Mouse (Mus musculus) layer of hippocampus, adult 9-10 months (tissue): ENCODE measurements at regions not wholly inside any gene's neighbourhood (a gene's known extent, or its start where the extent isn't known, plus 50 kb on each side); places are given as distances from the start of the nearest gene placed in this dataset.

Source experiments
- DNase-seq: peaks from one replicate; pipeline ENCODE4 v3.0.0; 2022; ENCODE audit warnings: low spot score

GRCm38 (mm10) chr1:120759380-120759779 is 157.2 kb downstream of the En1 start:
- no peak for DNase-seq

DNA sequence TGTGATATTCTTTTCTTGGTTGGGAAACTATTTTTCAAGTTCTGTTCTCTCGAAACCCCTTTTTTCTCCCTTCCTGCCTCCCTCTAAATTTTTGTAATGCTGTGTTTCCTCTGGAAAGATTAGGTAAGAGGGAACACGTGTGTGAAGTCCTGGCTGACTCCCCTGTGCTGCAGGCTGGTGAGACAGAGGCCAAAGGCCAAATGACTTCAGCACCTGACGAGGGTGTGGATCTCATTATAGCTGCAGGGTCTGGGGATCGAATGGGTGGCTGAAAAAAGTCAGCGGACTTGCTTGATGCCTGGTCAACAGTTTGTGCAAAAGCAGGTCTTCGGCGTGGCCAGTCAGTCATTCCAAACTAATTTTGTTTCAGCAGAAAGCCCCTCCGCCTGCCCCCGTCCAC is 159.1 kb downstream of the En1 start:
- no peak for DNase-seq

GRCm38 (mm10) chr1:120762498-120762897 is 160.3 kb downstream of the En1 start:
- DNase-seq: no peak

DNA sequence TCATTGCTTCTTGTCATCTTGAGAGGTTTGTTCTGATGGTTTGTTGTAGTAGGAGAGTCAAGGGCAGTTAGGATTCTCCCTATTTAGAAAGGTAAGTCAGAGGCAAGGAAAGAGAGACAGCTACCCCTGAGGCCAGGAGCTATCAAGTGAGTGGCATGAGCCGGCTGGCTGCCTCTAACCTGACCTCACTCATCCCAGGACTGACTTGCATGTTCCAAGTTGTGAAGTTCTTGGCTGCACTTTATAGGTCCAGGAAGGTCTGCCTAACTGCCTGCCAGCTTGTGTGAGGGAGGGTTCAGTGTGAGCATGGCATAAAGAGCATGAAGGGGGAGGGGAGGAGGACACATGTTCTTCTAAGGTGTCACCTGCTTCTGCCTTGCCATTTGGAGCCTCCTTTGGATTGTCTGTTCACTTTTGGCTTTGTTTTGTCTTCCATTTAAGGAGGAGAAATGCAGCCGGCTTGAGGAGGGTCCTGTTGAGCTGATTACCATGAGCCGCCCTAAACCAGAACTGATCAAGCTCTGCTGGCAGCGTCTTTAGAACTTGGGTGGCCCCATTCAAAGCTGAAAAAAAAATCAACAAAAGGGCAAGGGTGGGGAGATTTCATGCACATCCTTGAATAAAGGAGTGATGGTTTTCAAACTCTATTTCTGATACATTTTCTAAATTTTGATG is 160.8 kb downstream of the En1 start:
- no peak for DNase-seq

GRCm38 (mm10) chr1:120767054-120767453 is 164.8 kb downstream of the En1 start:
- no peak for DNase-seq

GRCm38 (mm10) chr1:120771269-120771668 is 169.1 kb downstream of the En1 start:
- DNase-seq: no peak

GRCm38 (mm10) chr1:120776906-120777305 is 174.7 kb downstream of the En1 start:
- no peak for DNase-seq

GRCm38 (mm10) chr1:120777468-120777867 is 175.2 kb downstream of the En1 start:
- no peak for DNase-seq

GRCm38 (mm10) chr1:120795245-120795644 is 193.0 kb downstream of the En1 start:
- DNase-seq: no peak

DNA sequence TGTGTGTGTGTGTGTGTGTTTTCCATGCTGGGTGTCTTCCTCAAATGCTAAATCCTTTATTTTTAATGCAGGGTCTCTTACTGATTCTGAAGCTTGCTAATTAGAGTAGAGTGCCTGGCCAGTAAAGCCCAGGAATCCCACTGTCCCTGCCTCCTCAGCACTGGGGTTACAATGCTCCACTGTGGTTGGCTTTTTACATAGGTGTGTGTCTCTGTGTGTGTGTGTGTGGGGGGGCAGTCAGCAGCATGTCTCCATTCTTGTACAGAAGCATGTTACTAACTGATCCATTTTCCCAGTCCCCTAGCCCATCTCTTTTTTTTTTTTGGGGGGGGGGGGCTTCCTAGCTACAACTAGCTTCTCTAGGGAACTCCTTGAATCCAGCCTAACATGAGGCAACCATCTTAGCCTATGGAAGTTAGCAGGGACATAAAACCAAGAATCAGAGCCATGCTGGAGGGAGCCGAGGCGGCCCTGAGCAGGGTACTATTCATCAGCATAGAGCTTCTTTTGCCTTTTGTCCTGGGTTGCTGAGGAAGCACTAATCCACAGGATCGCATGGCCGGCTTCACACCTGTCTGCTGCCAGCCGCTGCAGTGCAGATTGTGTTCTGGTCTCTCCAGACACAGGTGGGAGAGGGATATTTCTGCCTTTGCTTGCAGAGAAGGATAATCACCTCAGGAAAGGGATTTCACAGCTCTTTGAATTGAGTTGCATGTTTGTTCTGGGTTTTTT is 199.2 kb downstream of the En1 start:
- DNase-seq: no peak

- DNase-seq: no peak
These were observed 199.8 kb downstream of the En1 start for GRCm38 (mm10) chr1:120801980-120802364.

- no peak for DNase-seq
These were observed 212.2 kb downstream of the En1 start for GRCm38 (mm10) chr1:120814441-120814840.

GRCm38 (mm10) chr1:120816237-120816820 is 214.1 kb downstream of the En1 start:
- no peak for DNase-seq

- no peak for DNase-seq
These were observed 215.3 kb downstream of the En1 start for GRCm38 (mm10) chr1:120817563-120817962.

DNA sequence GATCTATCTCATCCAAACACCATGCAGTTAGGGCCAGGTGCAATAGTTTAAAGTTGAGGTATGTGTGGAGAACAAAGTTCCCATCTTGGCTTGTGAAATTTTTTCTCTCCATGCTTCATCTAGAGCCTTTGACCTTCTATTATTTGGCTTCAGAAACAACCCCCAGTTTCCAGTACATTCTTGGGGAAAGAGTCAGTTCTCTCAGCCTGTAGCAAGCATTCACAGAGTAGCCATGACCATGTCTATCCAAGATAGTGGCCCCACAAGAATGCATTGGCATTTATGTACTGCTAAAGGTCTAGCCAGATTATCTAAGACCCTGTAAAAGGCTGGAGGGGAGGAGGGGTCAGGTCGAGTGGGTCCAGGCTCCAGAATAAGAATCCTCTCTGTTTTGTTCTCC is 229.8 kb downstream of the En1 start:
- DNase-seq: no peak

GRCm38 (mm10) chr1:120842596-120842995 is 240.4 kb downstream of the En1 start:
- DNase-seq: no peak

DNA sequence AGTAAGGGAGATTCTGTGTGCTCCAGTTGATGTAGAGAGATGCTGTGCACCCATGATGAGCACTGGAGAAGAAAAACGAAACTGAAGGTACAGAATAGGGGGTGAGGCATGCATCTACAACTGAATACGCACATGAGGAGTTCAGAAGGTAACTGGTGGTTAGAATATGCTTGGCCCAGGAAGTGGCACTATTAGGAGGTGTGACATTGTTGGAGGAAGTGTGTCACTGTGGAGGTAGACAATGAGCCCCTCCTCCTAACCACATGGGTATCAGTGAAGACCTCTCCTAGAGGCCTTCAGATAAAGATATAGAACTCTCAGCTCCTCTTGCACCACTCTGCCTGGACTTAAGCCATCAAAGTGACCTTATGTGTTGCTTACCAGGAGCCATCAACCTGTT is 243.9 kb downstream of the En1 start:
- DNase-seq: no peak

GRCm38 (mm10) chr1:120851860-120852503 is 249.8 kb downstream of the En1 start:
- no peak for DNase-seq

DNA sequence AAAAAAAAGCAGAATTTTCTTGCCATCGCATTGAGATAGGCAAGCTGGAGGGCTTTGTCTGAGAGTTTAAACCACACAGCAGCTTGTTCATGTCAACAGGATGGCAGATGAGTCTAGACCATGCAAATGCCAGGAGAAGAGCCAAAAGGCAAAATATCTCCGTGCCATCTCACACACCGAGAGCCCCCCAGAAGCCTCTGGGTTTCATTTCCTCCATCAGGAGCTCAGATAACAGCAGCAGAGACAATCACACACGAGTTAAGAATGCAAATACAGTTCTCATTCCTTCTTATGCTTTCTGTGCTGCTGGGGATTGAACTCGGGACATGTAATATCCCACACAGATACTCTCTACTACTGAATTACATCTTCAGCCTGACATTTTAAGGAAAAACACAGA is 255.3 kb downstream of the En1 start:
- no peak for DNase-seq

DNA sequence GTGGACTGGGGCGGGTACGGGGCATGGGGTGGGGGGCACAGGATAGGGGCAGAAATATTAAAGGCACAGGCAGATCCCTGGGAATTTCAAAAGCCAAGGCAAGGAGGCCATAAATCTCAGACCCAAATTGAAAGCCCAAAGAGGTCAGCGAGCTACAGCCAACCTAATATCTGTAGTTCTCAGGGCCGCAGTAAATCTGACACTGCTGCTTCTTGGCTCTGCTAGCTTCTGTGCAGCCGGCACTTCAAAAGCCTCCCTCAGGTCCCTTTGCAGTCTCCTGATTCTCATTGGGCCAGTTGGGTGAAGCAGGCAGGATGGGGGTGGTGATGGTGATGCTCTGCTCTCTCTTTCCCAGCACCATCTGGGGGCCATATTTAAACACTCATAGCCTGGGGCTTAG is 257.3 kb downstream of the En1 start:
- no peak for DNase-seq

DNA sequence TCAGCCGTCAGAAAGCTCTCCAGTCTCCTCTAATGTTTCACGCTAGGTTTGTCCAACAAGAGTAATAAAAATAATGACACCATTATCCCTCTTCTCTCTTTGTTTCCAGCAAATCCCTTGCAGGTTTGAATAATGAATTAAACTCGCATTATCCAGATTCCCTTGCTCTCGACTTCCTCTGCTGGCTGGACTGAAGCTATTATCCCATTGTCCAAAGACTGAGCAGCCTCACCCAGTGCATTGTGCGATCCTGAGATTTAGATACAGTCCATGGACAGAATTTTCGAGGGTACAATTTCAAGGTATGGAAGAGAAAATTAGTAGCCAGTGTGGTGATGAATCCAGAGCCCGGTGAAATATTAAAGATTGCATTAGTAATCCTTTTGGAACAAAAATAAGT is 270.3 kb downstream of the En1 start:
- no peak for DNase-seq

GRCm38 (mm10) chr1:120882959-120883549 is 280.8 kb downstream of the En1 start:
- DNase-seq: no peak

DNA sequence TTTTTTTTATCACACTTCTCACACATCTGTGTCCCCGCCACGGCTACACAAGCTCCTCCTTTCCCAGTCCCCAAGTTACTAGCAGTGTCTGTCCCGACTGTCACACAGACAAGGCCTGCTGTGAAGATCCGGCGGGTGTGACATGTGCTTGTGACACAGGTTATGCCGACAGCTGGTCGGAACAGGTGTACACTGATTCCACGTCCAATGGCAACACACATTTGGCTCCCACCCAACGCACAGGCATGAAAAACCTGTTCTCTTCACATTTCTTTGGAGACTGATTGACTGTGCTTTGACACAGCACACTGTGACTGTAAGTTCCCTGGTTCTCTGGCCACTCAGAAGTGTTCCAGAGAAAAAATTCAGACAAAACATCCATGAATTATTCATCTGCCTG is 281.4 kb downstream of the En1 start:
- DNase-seq: no peak
